Mouse (Mus musculus) heart, adult 2 months (tissue): ENCODE measurements around the gene Gm49027.

Experiments
- CTCF ChIP-seq: fragments of 200-600 bp; IDR thresholded peaks from 2 replicates; pipeline ENCODE4 v1.8.1; 2022; ENCODE audit warnings: antibody characterized with exemption, mild to moderate bottlenecking, moderate library complexity
- POLR2A ChIP-seq: fragments of 200-500 bp; IDR thresholded peaks from 2 replicates; pipeline ENCODE4 v1.6.1; 2011; ENCODE audit warnings: mild to moderate bottlenecking, low read depth, low read length, control low read depth; ENCODE audit not compliant: insufficient read depth

GRCm38 (mm10) chr5:123510160-123510559 is 15.1 kb downstream of the Gm49027 start, which contains the start of gene B3gnt4:
- TF ChIP-seq POLR2A (no peak), CTCF (no peak)
